Mouse (Mus musculus) liver, embryonic 14.5 days (tissue): ENCODE results near the gene Cntnap2.

ENCODE experiments used
- CTCF ChIP-seq: IDR thresholded peaks from 2 replicates; pipeline ENCODE4 v1.5.1; 2016; ENCODE audit warnings: antibody characterized with exemption, low read depth, control low read depth
- EP300 ChIP-seq: IDR thresholded peaks from 2 replicates; pipeline ENCODE4 v1.6.1; 2016; ENCODE audit warnings: antibody characterized with exemption, low read depth

DNA sequence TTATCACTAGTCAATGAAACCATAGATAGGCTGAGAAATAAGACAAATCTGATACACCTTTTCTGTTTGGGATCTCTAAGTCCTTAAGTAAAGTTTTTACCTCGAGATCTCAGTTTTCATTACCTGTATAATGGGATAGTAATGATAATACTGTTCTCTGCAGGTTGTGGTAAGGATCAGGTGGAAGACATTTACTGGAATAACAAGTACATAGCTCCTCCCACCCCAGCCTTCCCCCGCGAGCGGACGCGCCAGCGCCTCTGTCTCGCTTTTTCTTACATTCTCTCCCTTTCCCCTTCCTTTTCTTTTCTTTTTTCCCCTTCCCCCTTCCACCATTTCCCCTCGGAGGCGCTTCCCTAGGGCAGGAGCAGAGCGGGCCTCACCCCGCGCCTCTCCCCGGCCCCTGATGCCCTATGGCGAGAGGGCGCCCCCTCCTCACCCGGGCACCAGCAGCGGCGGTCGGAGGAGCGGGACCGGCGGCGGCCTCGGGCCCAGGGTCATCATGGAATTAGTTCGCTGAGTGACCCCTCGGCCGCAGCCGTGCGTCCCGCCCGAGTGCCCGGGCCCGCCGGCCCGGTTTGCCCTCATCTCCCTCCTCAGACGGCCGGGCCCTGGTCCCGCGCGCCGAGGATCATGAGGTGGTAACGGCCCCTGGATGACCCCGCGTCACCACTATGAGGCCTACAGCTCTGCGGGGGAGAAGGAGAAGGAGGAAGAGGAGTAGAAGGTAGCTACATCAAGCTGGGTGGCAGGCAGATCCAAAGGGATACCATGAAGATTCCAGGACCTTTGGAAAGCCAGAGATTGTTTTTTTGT, 1985.4 kb downstream of the Cntnap2 start:
- TF ChIP-seq CTCF = no peak
- no peak for TF ChIP-seq EP300
